In the genomic region with DNA sequence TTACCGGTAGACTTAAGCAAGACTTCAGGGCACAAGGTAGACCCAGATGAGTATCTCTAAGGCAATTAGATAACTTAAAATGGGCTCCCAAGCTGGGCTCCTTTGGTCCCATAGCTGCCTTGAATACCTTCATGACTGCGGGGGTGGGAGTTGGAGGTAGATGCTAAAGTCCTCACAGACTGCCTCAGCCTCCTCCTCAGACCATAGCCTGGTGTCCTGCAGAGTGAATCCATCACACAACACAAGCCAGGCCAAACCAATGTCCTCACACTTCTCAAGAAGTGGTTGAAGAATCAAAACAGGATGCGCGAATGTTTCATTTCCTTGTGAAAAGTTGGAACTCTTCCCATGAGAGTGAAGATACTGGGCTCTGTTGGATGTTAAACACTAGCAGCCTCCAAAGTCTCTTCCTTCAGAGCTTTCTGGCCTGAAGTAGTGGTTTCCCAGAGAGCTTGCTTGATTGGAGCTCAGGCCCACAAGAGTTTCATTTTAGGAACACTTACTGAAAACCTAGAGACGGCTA, we compare ENCODE assay signal across 14 mouse cellular contexts.
"Had no signal": no experiment of that assay in that cellular context is flagged by ENCODE, and none has a peak within 500 bp of the region (broad histone marks: within the 10 kb centered on the region; RNA-seq: fewer than 3 reads in every experiment).

No protein-coding gene starts in this region.

- H3K4me3 ChIP-seq: layer of hippocampus, adult 2 months; limb, embryonic 12.5 days; liver, embryonic 13.5 days; neural tube, embryonic 13.5 days had no signal

- H3K27ac ChIP-seq: kidney, postnatal 0 days; layer of hippocampus, adult 2 months; limb, embryonic 12.5 days; liver, embryonic 13.5 days; neural tube, embryonic 13.5 days had no signal

- H3K9ac ChIP-seq: limb, embryonic 12.5 days; liver, embryonic 13.5 days; liver, postnatal 0 days; neural tube, embryonic 13.5 days had no signal

- H3K4me1 ChIP-seq: limb, embryonic 12.5 days; neural tube, embryonic 13.5 days had no signal

- DNase-seq: kidney, adult 11 months; kidney, adult 9 months; kidney, postnatal 4 days; liver; liver, embryonic 13.5 days; liver, postnatal 0 days; midbrain, embryonic 14.5 days; retina, postnatal 1 day; right cerebral cortex, postnatal 4 days; spleen, adult 18-20 months had no signal

- H3K36me3 ChIP-seq: limb, embryonic 12.5 days; liver, embryonic 13.5 days; neural tube, embryonic 13.5 days had no signal

- H3K4me2 ChIP-seq: limb, embryonic 12.5 days; liver, embryonic 13.5 days; neural tube, embryonic 13.5 days had no signal

- ATAC-seq: liver, postnatal 0 days had no signal

- H3K27me3 ChIP-seq: limb, embryonic 12.5 days; neural tube, embryonic 13.5 days had no signal

- H3K9me3 ChIP-seq: limb, embryonic 12.5 days; liver, embryonic 13.5 days; neural tube, embryonic 13.5 days had no signal
